In genomic region chr6:90505906-90506305, GRCm38 (mm10) we compare ENCODE assay signal across 11 mouse cellular contexts. TPM values are rescaled to one million over a fixed set of nuclear protein-coding genes. Genes with fewer than 3 reads are reported as not detected.
A peak's percentile ranks its signal among the peaks of the same experiment; 100 is the strongest.
DNase-seq lines count a peak whose midpoint lies in the region; ATAC-seq lines count a peak whose summit lies in the region.
"Had no signal": no experiment of that assay in that cellular context is flagged by ENCODE, and none has a peak within 500 bp of the region (broad histone marks: within the 10 kb centered on the region; RNA-seq: fewer than 3 reads in every experiment).

No protein-coding gene starts in this region.

- H3K9ac ChIP-seq in lung, embryonic 15.5 days: no peak overlapping the region
- H3K9ac ChIP-seq: liver, embryonic 15.5 days had no signal

- no peaks in the 10 kb centered on the region for H3K27me3 ChIP-seq in lung, embryonic 15.5 days
- H3K27me3 ChIP-seq: liver, embryonic 15.5 days had no signal

- H3K4me2 ChIP-seq in lung, embryonic 15.5 days: no peak overlapping the region
- H3K4me2 ChIP-seq: liver, embryonic 15.5 days had no signal

- peaks cover 43% of the 10 kb centered on the region for H3K4me1 ChIP-seq in lung, embryonic 15.5 days

- 6% methylated on average over 6 of the region's 6 CpGs for WGBS in lung, embryonic 15.5 days

- DNase-seq in adrenal gland, adult (ENCODE audit: inconsistent age in 2 of 2, low spot score in 1 of 2): peak; percentile 19 to 31
- no peak for DNase-seq in adrenal gland, adult 8-10 months
- peak; percentile 28 for DNase-seq in left cerebral cortex, postnatal 4 days
- no peak for DNase-seq in left cerebral cortex, adult 18-20 months (ENCODE audit: low spot score in 2 of 2)
- peak; percentile 44 to 48 for DNase-seq in heart, postnatal 10 days
- DNase-seq in thymus, postnatal 10 days (ENCODE audit: low spot score in 2 of 2): no peak
- DNase-seq: cerebellum, adult 11-12 months; thymus, adult 18-20 months had no signal

- ATAC-seq in lung, embryonic 15.5 days (ENCODE audit: borderline replicate concordance, extremely low read depth, low FRiP score, low TSS enrichment): no peak
- ATAC-seq in erythroid progenitor cell, adult 5-6 weeks (replicated peaks; ENCODE audit: low FRiP score, poor library complexity, severe bottlenecking): no peak

- H3K4me3 ChIP-seq in lung, embryonic 15.5 days: no peak overlapping the region
- H3K4me3 ChIP-seq: liver, embryonic 15.5 days had no signal

- no peaks in the 10 kb centered on the region for H3K36me3 ChIP-seq in lung, embryonic 15.5 days
- H3K36me3 ChIP-seq: liver, embryonic 15.5 days had no signal

- H3K27ac ChIP-seq in lung, embryonic 15.5 days: peak overlapping the region; percentile 89
- H3K27ac ChIP-seq: liver, embryonic 15.5 days had no signal

- no peaks in the 10 kb centered on the region for H3K9me3 ChIP-seq in lung, embryonic 15.5 days
- H3K9me3 ChIP-seq: liver, embryonic 15.5 days had no signal

- intact Hi-C loops in left cerebral cortex, postnatal 4 days (cut with DNase I): no loop called here
- intact Hi-C loops in heart, postnatal 10 days (cut with DNase I): no loop called here

RNA-seq across cellular contexts. Expression of gene Aldh1l1, which starts 19.7 kb away (rescaled TPM):
- 100 to 1,000 TPM; 137 to 222 (median 182) TPM for total RNA-seq in adrenal gland, adult 8-10 months (2022)
- total RNA-seq in left cerebral cortex, postnatal 4 days (2021): 10 to 100 TPM; 56.1 to 57.5 TPM
- total RNA-seq in left cerebral cortex, adult 18-20 months (2021): 10 to 100 TPM; 46.6 to 54.5 TPM
- 1 to 10 TPM; 1.0 to 2.2 TPM for total RNA-seq in heart, postnatal 10 days (2021)
- 1.4 and 2.1 TPM in 2 replicates for polyA plus RNA-seq in lung, embryonic 15.5 days (2015; fragmentation: Nextera tagmentation; extraction: Ambion mirVana)
- total RNA-seq in erythroid progenitor cell, adult 5-6 weeks (2015; ENCODE audit: low replicate concordance): 1.1 TPM in 1 of 2 replicates, not detected in the other
- total RNA-seq in erythroid progenitor cell, adult 5-6 weeks (2017; ENCODE audit: low replicate concordance): 1.8 TPM in 1 of 2 replicates, not detected in the other

RNA-seq across cellular contexts. Expression of gene Klf15, which starts 43.5 kb away (rescaled TPM):
- total RNA-seq in adrenal gland, adult 8-10 months (2022): 10 to 100 TPM; 18.3 to 30.6 (median 27.6) TPM
- 10 to 100 TPM; 11.7 to 12.3 TPM for total RNA-seq in left cerebral cortex, postnatal 4 days (2021)
- total RNA-seq in left cerebral cortex, adult 18-20 months (2021): 10 to 100 TPM; 23.9 to 24.8 TPM
- 10 to 100 TPM; 15.6 to 38.7 TPM for total RNA-seq in heart, postnatal 10 days (2021)
- polyA plus RNA-seq in lung, embryonic 15.5 days (2015; fragmentation: Nextera tagmentation; extraction: Ambion mirVana): 10.9 and 13.5 TPM in 2 replicates
- not detected in 2 replicates for total RNA-seq in erythroid progenitor cell, adult 5-6 weeks (2015; ENCODE audit: low replicate concordance)
- total RNA-seq in erythroid progenitor cell, adult 5-6 weeks (2017; ENCODE audit: low replicate concordance): 0.08 and 0.39 TPM in 2 replicates

Comparison
In these comparisons a context has a peak if more than half of its experiments do, and no peak if none do; other contexts are left out.
1. DNase-seq: peak in adrenal gland, adult (2 of 2), left cerebral cortex, postnatal 4 days (single experiment) and heart, postnatal 10 days (2 of 2); none in adrenal gland, adult 8-10 months (single experiment), left cerebral cortex, adult 18-20 months (0 of 2) and thymus, postnatal 10 days (0 of 2).
2. RNA of gene Aldh1l1, which starts 19.7 kb away (total RNA-seq): 137 to 222 TPM in adrenal gland, adult 8-10 months, 56.1 to 57.5 TPM in left cerebral cortex, postnatal 4 days and 46.6 to 54.5 TPM in left cerebral cortex, adult 18-20 months; 1.0 to 2.2 TPM in heart, postnatal 10 days and 1.1 to 1.8 TPM in erythroid progenitor cell, adult 5-6 weeks; every median in the first group is over 10 times any median in the second.
3. RNA of gene Klf15, which starts 43.5 kb away (total RNA-seq): 15.6 to 38.7 TPM in heart, postnatal 10 days, 18.3 to 30.6 TPM in adrenal gland, adult 8-10 months, 23.9 to 24.8 TPM in left cerebral cortex, adult 18-20 months and 11.7 to 12.3 TPM in left cerebral cortex, postnatal 4 days; 0.08 to 0.39 TPM in erythroid progenitor cell, adult 5-6 weeks; every median in the first group is over 4 times any median in the second.